13 mouse cellular contexts compared by ENCODE assay signal in genomic region chr10:116894540-116894939, GRCm38 (mm10). TPM values are rescaled to one million over a fixed set of nuclear protein-coding genes. Genes with fewer than 3 reads are reported as not detected.
"Had no signal": no experiment of that assay in that cellular context is flagged by ENCODE, and none has a peak within 500 bp of the region (broad histone marks: within the 10 kb centered on the region; RNA-seq: fewer than 3 reads in every experiment).

No protein-coding gene starts in this region.

- H3K4me2 ChIP-seq: lung, embryonic 14.5 days; midbrain, embryonic 11.5 days; midbrain, embryonic 13.5 days; midbrain, embryonic 15.5 days; neural tube, embryonic 13.5 days; neural tube, embryonic 15.5 days had no signal

- ATAC-seq: midbrain, embryonic 13.5 days; midbrain, embryonic 15.5 days had no signal

- DNase-seq: right cerebral cortex, adult 18-20 months; right cerebral cortex, postnatal 25 days; right cerebral cortex, postnatal 4 days; thymus, adult 18-20 months; thymus, postnatal 36 days had no signal

- H3K4me3 ChIP-seq: midbrain, embryonic 13.5 days; midbrain, embryonic 15.5 days; neural tube, embryonic 13.5 days; neural tube, embryonic 15.5 days had no signal

- H3K27me3 ChIP-seq: megakaryocyte, embryonic 14.5 days; midbrain, embryonic 13.5 days; midbrain, embryonic 15.5 days; neural tube, embryonic 13.5 days; neural tube, embryonic 15.5 days had no signal

- H3K9ac ChIP-seq: lung, embryonic 14.5 days; midbrain, embryonic 13.5 days; midbrain, embryonic 15.5 days; neural tube, embryonic 13.5 days; neural tube, embryonic 15.5 days had no signal

- H3K4me1 ChIP-seq: midbrain, embryonic 13.5 days; midbrain, embryonic 15.5 days; neural tube, embryonic 13.5 days; neural tube, embryonic 15.5 days had no signal

- H3K27ac ChIP-seq: midbrain, embryonic 13.5 days; midbrain, embryonic 15.5 days; neural tube, embryonic 13.5 days; neural tube, embryonic 15.5 days had no signal

- H3K36me3 ChIP-seq: midbrain, embryonic 13.5 days; midbrain, embryonic 15.5 days; neural tube, embryonic 13.5 days; neural tube, embryonic 15.5 days had no signal

- H3K9me3 ChIP-seq: megakaryocyte, embryonic 14.5 days; midbrain, embryonic 13.5 days; midbrain, embryonic 15.5 days; neural tube, embryonic 13.5 days; neural tube, embryonic 15.5 days had no signal

RNA-seq across cellular contexts. Expression of gene Myrfl, which starts 2.2 kb away (rescaled TPM):
- total RNA-seq: monocyte, adult 5-6 weeks had no signal
- polyA plus RNA-seq: lung, embryonic 14.5 days; neural tube, embryonic 15.5 days had no signal
